Mouse (Mus musculus): ENCODE measurements around the gene Mfsd4a. TPM values are rescaled to one million over a fixed set of nuclear protein-coding genes. Genes with fewer than 3 reads are reported as not detected.
A peak's percentile ranks its signal among the peaks of the same experiment; 100 is the strongest.

The Mfsd4a gene
- total RNA-seq (2021) = 10 to 100 TPM; 86.2 to 87.4 TPM
- long read RNA-seq, experiment 1, transcript Mfsd4a-207 (10 exons, 1,957 nt) = major isoform, 43 of 129 reads
- long read RNA-seq, experiment 1, transcript Mfsd4a-204 (11 exons, 2,422 nt) = minor isoform, 7 of 129 reads
- long read RNA-seq, experiment 1, partial matches to known transcripts = 10 of 129 reads
- long read RNA-seq, experiment 1, other reads (novel, unspliced or antisense) = 66 of 129 reads
- long read RNA-seq, experiment 2, transcript Mfsd4a-207 (10 exons, 1,957 nt) = major isoform, 24 of 96 reads
- long read RNA-seq, experiment 2, transcript Mfsd4a-203 (11 exons, 2,565 nt) = minor isoform, 6 of 96 reads
- long read RNA-seq, experiment 2, transcript Mfsd4a-204 (11 exons, 2,422 nt) = minor isoform, 5 of 96 reads
- long read RNA-seq, experiment 2, partial matches to known transcripts = 13 of 96 reads
- long read RNA-seq, experiment 2, other reads (novel, unspliced or antisense) = 47 of 96 reads

DNA sequence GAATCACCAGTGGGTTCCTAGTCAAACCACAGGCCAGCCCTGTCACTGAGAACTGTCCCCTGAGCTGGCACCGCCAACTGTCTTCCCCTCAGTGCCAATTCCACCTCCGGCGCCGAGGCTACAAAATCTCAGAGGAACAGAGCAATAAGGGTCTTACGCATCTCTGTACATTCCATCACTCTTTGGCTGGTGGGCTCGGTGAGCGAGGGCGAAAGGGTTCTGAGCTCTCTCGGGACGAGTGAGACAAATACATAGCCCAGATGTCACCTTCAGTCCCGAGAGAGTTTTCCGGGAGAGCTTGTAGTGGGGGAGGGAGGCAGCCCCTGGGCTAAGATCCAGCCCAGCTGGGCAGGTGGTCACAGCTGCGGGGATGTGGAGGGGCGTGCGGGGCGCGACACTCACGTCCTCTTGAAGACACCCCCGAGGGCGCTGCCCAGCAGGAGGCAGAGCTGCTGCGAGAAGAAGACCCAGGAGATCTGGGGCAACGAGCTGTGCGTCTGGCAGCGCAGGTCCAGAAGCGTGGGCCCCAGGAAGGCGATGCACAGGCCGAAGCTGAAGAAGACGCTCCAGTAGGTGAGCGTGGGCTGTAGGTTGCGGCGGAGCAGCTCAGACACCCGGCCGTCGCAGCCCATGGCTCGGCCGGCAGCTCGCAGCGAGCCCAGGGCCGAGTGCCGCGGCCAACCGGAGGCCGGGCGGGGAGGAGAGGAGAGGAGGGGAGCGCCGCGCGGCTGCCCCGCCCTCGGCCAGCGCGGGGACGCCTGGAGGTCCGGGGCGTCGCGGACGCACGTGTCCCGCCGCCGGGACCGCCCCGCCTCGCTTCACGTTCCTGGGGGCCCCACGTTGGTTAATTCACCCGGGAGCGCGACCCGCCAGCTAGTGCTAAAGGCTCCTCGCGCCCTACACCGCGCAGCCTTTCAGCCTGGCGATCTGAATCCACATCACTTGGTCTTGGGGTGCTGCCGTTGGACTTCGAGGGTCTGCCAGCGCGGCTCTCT is at the start of gene Mfsd4a:
TSS of gene Mfsd4a (minus strand) at position 802 of the 995 bp plus-strand sequence.
- peak; percentile 17 to 36 for DNase-seq (ENCODE audit: low spot score in 2 of 2)
- intact Hi-C loops (cut with DNase I) = no loop called here

DNA sequence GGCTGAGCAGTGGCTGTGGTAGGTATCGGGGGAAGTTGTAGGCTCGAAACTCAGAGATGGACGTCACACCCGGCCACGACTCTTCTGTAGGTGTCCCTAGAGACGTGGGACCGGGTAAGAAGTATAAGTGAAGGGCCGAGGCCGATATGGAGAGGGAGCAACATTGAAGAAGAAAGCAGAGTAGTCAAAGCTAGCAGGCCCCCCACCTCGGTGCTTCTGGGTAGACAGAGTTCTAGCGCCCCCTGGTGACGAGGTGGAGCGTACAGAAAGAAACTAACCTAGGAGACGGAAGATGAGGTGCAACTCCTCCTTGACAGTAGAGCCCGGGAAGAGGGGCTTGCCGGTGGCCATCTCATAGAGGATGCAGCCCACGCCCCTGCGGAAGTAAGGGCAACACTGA is 48.7 kb upstream of the Mfsd4a start:
- intact Hi-C loops (cut with DNase I) = loop anchor here (2.0 kb wide), 2 partner anchors 122 to 130 kb away; no protein-coding TSS in a partner anchor
- peak; percentile 73 to 80 for DNase-seq (ENCODE audit: low spot score in 2 of 2)

DNA sequence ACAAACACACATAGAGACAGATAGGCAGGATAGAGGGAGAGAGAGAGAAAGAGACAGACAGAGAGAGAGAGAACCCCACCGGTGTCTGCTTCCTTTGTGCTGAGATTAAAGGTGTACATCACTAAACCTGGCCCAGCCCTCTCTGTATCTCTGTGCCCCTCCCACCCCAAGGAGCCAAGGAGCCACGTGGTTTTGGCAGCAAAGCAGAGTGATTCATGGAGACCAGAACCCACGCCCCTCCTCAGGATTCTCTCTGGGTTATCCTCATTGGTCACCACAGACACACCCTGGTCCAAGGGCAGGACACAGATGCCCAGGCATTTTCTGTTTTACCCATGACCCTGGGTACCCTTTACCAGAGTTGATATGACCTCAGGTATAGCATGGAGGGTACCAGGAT is 45.2 kb upstream of the Mfsd4a start:
- intact Hi-C loops (cut with DNase I) = no loop called here

DNA sequence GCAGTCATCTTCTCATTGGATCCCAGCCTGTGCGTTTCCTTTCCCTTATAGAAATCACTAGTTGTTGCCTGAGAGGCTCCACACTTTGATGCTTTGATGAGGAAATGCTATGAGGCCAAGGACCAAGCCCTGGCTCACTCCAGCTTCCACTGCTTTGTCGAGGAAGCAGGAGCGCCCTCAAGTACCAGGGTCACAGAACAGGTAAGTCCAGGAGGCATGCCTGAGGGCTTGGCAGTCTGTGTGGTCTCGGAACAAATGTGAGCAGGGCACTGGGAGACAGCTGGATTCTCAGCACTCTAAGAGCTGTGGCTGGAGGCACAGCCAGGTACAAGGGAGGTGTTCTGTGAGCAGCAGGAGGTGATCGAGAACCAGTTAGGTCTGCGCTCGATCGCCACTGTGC is 44.6 kb upstream of the Mfsd4a start:
- DNase-seq (ENCODE audit: low spot score in 2 of 2) = no peak
- intact Hi-C loops (cut with DNase I) = no loop called here

More for the DNA sequence above, 45.2 kb upstream of the Mfsd4a start:
- no peak for DNase-seq (ENCODE audit: low spot score in 2 of 2)

DNA sequence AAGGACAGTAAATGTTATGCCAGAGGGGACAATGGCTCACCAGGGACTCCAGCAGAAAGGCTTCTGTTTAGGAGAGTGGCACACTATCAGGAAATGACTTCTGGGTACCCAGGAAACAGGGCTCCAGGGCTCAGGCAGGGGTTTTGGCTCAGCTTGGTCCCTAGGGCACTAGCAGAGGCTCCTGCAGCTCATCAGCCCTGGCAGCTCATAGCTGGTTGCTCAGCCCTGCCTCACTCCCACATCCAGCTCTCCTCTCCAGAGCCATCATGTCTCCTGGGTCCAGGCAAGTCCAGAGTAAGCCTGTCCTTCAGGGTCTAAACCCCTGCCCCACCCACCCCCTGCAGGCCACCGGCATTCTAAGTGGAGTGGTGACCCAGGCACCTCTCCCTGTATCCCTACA is 43.5 kb upstream of the Mfsd4a start:
- intact Hi-C loops (cut with DNase I) = no loop called here
- no peak for DNase-seq (ENCODE audit: low spot score in 2 of 2)

DNA sequence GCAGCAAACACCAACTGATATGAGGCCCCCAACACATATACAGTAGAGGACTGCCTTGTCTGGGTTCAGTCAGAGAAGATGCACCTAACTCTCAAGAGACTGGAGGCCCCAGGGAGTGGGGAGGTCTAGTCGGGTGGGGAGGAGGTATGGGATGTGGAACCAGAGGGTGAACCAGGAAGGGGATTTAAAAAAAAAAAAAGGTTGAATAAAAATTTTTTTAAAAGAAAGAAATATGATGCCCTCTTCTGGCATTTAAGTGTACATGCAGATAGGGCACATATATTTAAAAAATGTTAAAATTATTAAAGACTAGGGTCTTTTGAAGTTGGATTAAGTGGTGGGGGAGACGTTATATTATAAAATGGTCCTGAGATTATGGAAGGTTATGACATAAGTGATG is 41.5 kb upstream of the Mfsd4a start:
- intact Hi-C loops (cut with DNase I) = no loop called here
- no peak for DNase-seq (ENCODE audit: low spot score in 2 of 2)

DNA sequence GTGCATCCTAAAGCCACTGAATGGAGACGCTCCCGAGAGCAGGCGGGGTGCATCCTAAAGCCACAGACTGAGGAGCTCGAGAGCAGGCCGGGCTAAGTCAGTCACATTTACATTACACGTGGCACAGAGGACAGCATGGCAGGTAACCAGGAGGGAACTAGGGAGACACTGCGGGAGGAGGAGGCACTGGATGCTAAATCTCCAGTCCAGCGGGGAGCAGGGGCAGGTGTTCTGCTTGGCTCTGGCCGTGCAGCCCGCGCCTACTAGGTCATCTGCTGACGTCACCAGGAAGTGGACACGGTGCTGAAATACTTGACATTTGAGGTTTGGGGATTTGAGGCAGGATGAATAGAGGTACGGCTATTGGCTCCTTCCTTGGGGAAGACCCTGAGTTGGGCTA is 36.5 kb upstream of the Mfsd4a start:
- intact Hi-C loops (cut with DNase I) = no loop called here
- no peak for DNase-seq (ENCODE audit: low spot score in 2 of 2)

DNA sequence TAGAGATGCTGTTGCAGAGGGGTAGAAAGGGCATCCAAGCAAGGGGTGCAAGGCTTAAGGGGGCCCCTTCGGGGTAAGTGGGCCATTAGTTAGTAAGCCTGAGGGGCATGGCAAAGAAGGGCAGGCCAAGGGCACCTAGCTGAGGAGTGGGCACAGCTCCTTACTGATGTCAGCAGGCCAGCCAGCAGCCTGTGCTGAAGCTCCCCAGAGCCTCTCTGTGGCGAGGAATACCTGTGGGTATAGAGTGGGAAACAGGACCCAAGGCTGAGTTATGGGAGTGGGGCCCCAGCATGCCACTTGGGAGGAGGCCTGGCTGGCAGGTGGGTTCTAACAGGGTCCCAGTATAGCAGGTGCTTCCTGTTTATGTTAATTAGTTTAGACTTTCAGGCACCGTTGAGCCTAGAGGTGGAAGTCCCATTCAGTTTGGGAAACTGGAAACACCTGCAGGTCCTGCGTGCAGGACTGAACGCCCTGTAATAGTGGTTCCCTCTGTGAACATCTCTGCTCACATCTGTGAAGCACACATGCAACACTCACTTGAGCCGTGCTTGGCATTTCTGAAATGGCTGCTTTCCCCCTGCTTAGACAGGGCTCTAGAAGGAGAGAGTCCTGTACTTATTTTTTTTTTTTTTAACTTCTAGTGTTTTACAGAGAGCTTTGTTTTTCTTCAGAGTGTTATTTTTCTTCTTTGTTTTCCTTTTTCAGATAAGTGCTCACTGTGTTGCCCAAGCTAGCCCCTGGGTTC is 34.3 kb upstream of the Mfsd4a start:
- no peak for DNase-seq (ENCODE audit: low spot score in 2 of 2)
- intact Hi-C loops (cut with DNase I) = no loop called here

DNA sequence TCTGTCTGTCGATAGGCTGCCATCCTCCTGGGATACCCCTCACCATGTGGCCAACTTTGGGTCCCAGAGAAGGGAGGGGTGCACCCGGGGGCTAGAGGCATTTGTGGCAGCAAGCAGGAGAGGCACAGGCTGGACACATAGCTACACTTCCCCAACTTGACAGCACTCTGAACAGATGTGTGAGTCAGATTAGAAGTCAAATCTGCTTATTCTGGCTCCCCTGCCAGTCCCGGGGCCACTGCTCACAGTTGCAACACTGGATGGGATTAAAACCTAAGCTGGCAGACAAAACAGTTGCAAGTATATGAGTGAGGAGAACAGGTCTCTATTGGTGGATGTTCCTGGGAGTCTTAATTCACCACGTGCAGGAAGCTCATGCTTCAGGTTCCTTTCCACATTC is 31.9 kb upstream of the Mfsd4a start:
- no peak for DNase-seq (ENCODE audit: low spot score in 2 of 2)

DNA sequence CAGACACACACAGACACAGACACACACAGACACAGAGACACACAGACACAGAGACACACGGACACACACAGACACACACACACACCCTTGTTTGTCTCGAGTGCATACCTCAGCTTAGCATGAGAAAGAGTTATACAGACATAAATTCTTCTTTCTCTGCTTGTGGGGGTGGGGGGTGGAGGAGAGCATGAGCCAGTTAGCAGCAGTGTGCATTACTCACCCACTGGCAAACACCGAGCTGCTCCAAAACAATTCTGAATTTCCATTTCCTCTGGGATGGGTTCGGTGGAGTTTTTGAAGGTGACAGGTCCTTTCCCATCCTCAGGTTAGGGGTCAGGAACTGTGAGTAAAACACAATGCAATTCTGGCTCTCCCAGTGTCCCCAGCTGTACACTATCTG is 31.2 kb upstream of the Mfsd4a start:
- intact Hi-C loops (cut with DNase I) = no loop called here
- DNase-seq (ENCODE audit: low spot score in 2 of 2) = peak in 1 of 2 experiments; percentile 50

More for the DNA sequence above, 31.9 kb upstream of the Mfsd4a start:
- intact Hi-C loops (cut with DNase I) = no loop called here

DNA sequence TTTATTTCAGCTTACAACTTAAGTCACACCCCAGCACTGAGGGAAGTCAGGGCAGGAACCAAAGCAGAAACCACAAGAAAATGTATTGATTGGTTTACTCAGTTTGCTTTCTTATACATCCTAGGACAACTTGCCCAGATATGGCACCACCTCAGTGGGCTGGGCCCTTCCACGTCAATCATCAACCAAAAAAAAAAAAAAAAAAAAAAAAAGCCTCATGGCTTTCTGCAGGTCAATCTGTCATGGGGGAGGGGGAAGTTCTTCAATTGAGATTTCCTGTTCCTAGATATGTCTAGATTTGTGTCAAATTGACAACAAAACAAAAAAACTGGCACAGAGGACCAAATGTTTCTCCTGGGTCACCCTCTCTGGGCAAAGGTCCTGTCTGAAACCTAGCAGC is 30.2 kb upstream of the Mfsd4a start:
- no peak for DNase-seq (ENCODE audit: low spot score in 2 of 2)
- intact Hi-C loops (cut with DNase I) = no loop called here

DNA sequence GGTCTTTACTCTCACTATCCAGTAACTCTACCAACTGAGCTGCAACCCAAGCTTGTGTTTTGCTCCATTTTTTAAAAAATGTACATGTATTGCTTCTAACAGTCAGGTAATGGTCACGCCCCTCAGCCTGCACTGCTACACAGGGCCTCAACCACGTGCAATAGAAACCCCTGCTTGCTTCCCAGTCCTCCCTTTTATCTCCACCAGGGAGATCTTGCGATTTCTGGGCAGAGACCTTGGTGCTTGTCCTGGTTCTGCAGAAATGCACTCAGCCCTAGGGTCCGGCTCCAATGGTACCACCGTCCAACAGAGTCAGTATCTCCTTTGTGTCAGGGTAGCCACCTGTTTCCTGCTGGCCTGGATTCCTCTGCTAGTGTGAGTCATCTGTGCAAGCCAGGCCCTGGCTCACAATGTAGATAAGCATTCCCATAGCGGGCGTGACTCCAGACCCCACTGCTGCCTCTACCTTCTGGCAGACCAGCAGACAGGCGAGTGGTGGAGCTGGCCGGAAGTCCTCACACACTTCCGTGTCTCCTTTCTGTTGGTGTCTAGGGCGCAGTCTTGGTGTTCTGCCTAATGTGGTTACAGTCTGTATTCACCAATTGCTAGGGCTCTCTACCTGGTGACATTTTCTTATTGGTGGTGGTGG is 27.6 kb upstream of the Mfsd4a start:
- intact Hi-C loops (cut with DNase I) = no loop called here
- DNase-seq (ENCODE audit: low spot score in 2 of 2) = no peak

DNA sequence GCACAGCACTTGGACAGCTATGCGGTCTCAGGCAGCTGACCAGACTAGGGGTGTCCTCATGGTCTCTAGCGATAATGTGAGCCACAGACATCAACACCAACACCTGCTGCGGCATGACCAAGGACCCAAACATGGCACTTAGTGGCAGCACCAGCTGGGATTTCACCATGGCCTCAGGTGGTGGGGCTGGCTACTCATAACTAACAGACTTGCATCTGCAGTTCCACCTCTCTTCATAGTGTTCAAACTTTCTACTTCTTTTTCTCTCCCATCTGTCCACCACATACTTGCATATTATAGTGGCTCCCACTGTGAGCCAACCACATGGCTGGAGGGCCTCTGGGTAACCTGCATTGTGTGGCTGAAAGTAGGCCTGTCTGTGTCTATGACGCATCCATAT is 25.4 kb upstream of the Mfsd4a start:
- no peak for DNase-seq (ENCODE audit: low spot score in 2 of 2)
- intact Hi-C loops (cut with DNase I) = no loop called here

DNA sequence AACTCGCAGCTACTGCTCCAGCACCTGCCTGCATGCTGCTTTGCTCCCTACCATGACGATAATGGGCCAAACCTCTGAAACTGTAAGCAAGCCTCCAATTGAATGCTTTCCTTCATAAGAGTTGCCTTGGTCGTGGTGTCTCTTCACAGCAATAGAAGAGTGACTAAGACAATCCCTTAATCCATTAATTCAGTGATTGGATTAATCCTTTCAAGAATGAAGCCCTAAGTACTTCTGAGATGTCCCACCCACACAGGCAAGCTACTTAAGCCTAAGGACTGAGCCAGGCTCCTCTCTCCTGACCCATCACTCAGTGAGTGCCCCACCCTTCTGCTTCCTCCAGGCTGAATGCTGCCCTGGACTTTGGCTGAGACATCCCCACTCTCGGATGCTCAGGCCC is 22.4 kb upstream of the Mfsd4a start:
- intact Hi-C loops (cut with DNase I) = no loop called here
- no peak for DNase-seq (ENCODE audit: low spot score in 2 of 2)

DNA sequence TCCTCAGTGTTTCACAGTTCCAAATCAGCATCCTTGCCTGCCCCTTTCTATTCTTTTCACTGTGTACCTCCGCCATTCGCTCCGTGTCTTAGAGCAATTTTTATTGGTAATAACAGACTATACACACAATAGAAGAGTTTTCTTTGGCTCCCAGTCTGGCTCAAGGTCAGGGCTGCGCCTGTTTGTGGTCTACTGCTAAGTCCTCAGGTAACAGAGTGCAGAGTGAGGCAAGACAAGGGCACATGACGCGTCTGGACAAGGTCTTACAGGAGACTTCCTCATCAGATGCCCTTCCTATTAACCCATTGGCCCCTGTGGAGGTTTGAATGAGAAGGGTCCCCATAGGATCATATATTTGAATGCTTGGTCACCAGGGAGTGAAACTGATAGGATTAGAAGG is 21.9 kb upstream of the Mfsd4a start:
- intact Hi-C loops (cut with DNase I) = no loop called here
- no peak for DNase-seq (ENCODE audit: low spot score in 2 of 2)

DNA sequence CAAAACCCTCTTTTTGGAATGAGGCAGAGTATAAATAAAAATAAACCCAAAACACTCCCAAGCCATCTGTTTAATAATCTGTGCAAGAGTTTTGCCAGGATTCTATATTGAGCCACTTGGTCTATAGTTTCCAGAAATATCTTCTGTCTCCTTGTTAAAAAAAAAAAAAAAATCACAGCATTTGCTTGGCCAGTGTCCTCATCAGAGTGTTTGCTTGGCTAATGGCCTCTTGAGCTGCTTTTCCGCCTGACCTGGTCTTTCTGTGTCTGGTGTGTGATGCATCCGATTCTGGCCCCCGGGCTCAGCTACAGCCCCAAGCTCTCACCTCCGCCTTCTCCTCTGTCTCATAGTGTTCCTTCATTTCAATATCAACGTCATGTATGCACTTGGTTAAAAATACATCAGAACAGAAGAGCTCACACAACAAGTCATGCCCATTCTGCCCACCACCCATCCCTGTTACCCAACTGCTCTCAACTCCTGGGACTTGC is 20.4 kb upstream of the Mfsd4a start:
- intact Hi-C loops (cut with DNase I) = no loop called here
- DNase-seq (ENCODE audit: low spot score in 2 of 2) = peak; percentile 47 to 69

DNA sequence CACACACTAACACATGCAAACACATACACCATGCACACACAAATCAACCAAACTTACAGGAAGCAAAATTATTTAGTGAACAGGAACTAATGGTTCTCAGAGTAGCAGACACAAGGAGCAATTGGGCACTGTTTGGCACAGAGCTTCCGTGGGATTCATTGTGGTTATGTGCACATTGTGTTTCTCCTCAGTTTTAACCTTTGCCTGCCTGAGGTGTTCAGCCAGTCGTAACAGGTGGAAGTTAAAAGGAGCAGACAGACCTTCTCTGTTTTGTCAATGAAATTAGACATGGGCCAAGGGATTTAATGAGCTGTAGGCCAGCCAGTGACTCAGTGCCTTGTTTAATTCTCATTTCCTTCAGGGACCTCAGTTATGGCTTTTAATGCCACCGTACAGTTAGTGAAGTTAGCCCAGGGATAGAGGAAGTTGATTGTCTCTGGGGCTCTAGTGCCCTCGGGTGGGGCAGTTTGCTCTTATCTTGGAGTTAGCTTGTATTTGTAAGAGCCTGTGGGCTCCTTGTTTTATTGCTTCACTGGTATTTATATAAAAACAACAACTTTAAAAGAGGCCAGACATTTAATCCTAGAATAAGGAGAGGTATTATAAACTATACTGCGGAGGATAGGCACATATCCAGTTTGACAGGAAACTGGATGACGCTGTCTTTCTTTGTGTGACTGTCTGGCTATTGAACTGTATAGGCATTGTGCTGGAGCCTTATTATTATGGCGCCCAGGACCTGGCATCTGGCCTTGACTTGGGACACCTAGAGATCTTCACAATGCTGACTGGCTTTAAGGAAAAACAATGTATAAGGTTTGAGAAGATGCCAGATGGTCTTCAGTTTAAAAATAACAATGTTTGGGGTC is 17.6 kb upstream of the Mfsd4a start:
- DNase-seq (ENCODE audit: low spot score in 2 of 2) = no peak
- intact Hi-C loops (cut with DNase I) = no loop called here

DNA sequence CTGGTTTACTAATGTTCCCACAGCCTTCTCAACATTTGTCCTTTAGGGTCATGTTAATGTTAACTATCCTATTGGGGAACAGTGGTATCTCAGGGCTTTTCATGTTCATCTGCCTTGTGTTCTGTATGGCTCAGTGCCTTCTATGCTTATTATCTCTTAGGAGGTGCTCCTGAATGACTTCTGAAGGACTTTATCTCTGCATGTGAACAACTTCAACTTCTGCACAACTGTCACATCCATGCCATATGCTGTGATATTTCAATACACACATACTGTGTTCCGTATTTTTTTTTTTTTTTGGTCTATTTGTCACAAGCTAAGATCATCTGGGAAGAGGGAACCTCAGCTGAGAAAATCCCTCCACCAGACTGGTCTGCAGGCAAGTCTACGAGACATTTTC is 10.6 kb upstream of the Mfsd4a start:
- intact Hi-C loops (cut with DNase I) = no loop called here
- no peak for DNase-seq (ENCODE audit: low spot score in 2 of 2)

Measured in left cerebral cortex, postnatal 14 days (tissue).